Mouse (Mus musculus) G1E-ER4 (cell line): ENCODE results near the gene Gm49358. TPM values are rescaled to one million over a fixed set of nuclear protein-coding genes. Genes with fewer than 3 reads are reported as not detected.

ENCODE experiments used
- GATA1 ChIP-seq: IDR thresholded peaks from one replicate; pipeline ENCODE4 v1.8.0; 2012; ENCODE audit warnings: low read length, inconsistent platforms
- polyA plus RNA-seq: library from polyadenylated mRNA; stranded (reverse); fragments of >175 nt; gene quantifications from 2 replicates; pipeline ENCODE4 v1.2.3, GENCODE M21; 2012

Gm49358 gene
- polyA plus RNA-seq, 1 experiment: not detected

GRCm38 (mm10) chr10:86793509-86793951 is 29.8 kb downstream of the Gm49358 start:
- TF ChIP-seq GATA1: no peak

- no peak for TF ChIP-seq GATA1
Observed at GRCm38 (mm10) chr10:86794196-86794595, 30.4 kb downstream of the Gm49358 start.

GRCm38 (mm10) chr10:86794794-86795535 is 31.2 kb downstream of the Gm49358 start:
- TF ChIP-seq GATA1: no peak

- TF ChIP-seq GATA1: no peak
Observed at GRCm38 (mm10) chr10:86796073-86796741, 32.4 kb downstream of the Gm49358 start.

- no peak for TF ChIP-seq GATA1
Observed at GRCm38 (mm10) chr10:86807362-86807761, 43.6 kb downstream of the Gm49358 start.

- TF ChIP-seq GATA1: no peak
Observed at GRCm38 (mm10) chr10:86808013-86808758, 44.4 kb downstream of the Gm49358 start.

- no peak for TF ChIP-seq GATA1
Observed at GRCm38 (mm10) chr10:86810000-86810399, 46.2 kb downstream of the Gm49358 start.

- no peak for TF ChIP-seq GATA1
Observed at GRCm38 (mm10) chr10:86810612-86811011, 46.8 kb downstream of the Gm49358 start.

- TF ChIP-seq GATA1: no peak
Observed at GRCm38 (mm10) chr10:86814292-86815131, 50.7 kb downstream of the Gm49358 start.

- TF ChIP-seq GATA1: no peak
Observed at GRCm38 (mm10) chr10:86815133-86815532, 51.4 kb downstream of the Gm49358 start.

- no peak for TF ChIP-seq GATA1
Observed at GRCm38 (mm10) chr10:86819649-86820165, 55.9 kb downstream of the Gm49358 start.

GRCm38 (mm10) chr10:86821014-86821413 is 57.2 kb downstream of the Gm49358 start:
- no peak for TF ChIP-seq GATA1

- no peak for TF ChIP-seq GATA1
Observed at GRCm38 (mm10) chr10:86824093-86824492, 60.3 kb downstream of the Gm49358 start.

GRCm38 (mm10) chr10:86824871-86825270 is 61.1 kb downstream of the Gm49358 start:
- no peak for TF ChIP-seq GATA1
